Mouse (Mus musculus) MEL (cell line): ENCODE measurements at regions not wholly inside any gene's neighbourhood (a gene's known extent, or its start where the extent isn't known, plus 50 kb on each side); places are given as distances from the start of the nearest gene placed in this dataset.

ENCODE experiments used
- DNase-seq: peaks from one replicate; pipeline ENCODE4 v3.0.0; 2011; ENCODE audit warnings: low read depth, low spot score
- H3K27ac ChIP-seq: 2 replicates; pipeline ENCODE4 v1.5.1; 2012; ENCODE audit warnings: low read depth, mild to moderate bottlenecking, control low read depth, low read length, moderate library complexity; ENCODE audit not compliant: control insufficient read depth
- H3K27me3 ChIP-seq, 2 experiments: fragments of 150-350 bp in 1 of 2; sonication (generic) in 1 of 2; 2 replicates each; pipeline ENCODE4 v1.6.1; 2012; ENCODE audit warnings: low read length in 2 of 2, mild to moderate bottlenecking in 2 of 2, improper control_type of control experiment in 1 of 2, moderate library complexity in 1 of 2; ENCODE audit not compliant: insufficient read depth in 2 of 2, control insufficient read depth in 1 of 2
- H3K36me3 ChIP-seq, 2 experiments: 2 replicates each; pipeline ENCODE4 v1.6.1; 2012 to 2014; ENCODE audit warnings: low read length in 2 of 2, improper control_type of control experiment in 1 of 2, inconsistent platforms in 1 of 2, mild to moderate bottlenecking in 1 of 2; ENCODE audit not compliant: insufficient read depth in 2 of 2, control insufficient read depth in 1 of 2
- H3K4me1 ChIP-seq, 2 experiments: fragments of 150-350 bp in 1 of 2; sonication (generic) in 1 of 2; 2 replicates each; pipeline ENCODE4 v1.6.1; 2012; ENCODE audit warnings: low read length in 2 of 2, improper control_type of control experiment in 1 of 2, mild to moderate bottlenecking in 1 of 2; ENCODE audit not compliant: insufficient read depth in 2 of 2, control insufficient read depth in 1 of 2
- H3K4me3 ChIP-seq, 2 experiments: fragments of 150-350 bp in 1 of 2; sonication (generic) in 1 of 2; 2 replicates each; pipeline ENCODE4 v1.5.1; 2012; ENCODE audit warnings: low read depth in 2 of 2, low read length in 2 of 2, mild to moderate bottlenecking in 2 of 2, moderate library complexity in 2 of 2, control low read depth in 1 of 2, improper control_type of control experiment in 1 of 2; ENCODE audit not compliant: control insufficient read depth in 1 of 2, insufficient read depth in 1 of 2
- H3K79me2 ChIP-seq: 2 replicates; pipeline ENCODE4 v1.6.1; 2012; ENCODE audit warnings: mild to moderate bottlenecking, low read length, moderate library complexity; ENCODE audit not compliant: control insufficient read depth, poor library complexity, insufficient read depth
- H3K9ac ChIP-seq: 2 replicates; pipeline ENCODE4 v1.6.1; 2012; ENCODE audit warnings: low read depth, mild to moderate bottlenecking, control low read depth, low read length, moderate library complexity; ENCODE audit not compliant: control insufficient read depth, poor library complexity, severe bottlenecking
- H3K9me3 ChIP-seq: fragments of 150-350 bp; sonication (generic); replicated peaks from 2 replicates; pipeline ENCODE4 v1.6.1; 2012; ENCODE audit warnings: mild to moderate bottlenecking, low read length, improper control_type of control experiment, moderate library complexity; ENCODE audit not compliant: insufficient read depth
- CHD2 ChIP-seq: IDR thresholded peaks from 2 replicates; pipeline ENCODE4 v1.6.1; 2011; ENCODE audit warnings: low read length, improper control_type of control experiment
- ELF1 ChIP-seq: IDR thresholded peaks from 2 replicates; pipeline ENCODE4 v1.6.1; 2014; ENCODE audit warnings: low read depth, mild to moderate bottlenecking, inconsistent platforms, low read length, improper control_type of control experiment, moderate library complexity
- GABPA ChIP-seq: IDR thresholded peaks from 2 replicates; pipeline ENCODE4 v1.6.1; 2012; ENCODE audit warnings: low read depth, mild to moderate bottlenecking, inconsistent platforms, low read length, improper control_type of control experiment, moderate library complexity
- GATA1 ChIP-seq: IDR thresholded peaks from 2 replicates; pipeline ENCODE4 v1.6.1; 2011; ENCODE audit warnings: low read depth, low read length, improper control_type of control experiment
- HCFC1 ChIP-seq: IDR thresholded peaks from 2 replicates; pipeline ENCODE4 v1.6.1; 2012; ENCODE audit warnings: low read depth, mild to moderate bottlenecking, inconsistent platforms, low read length, improper control_type of control experiment, moderate library complexity
- JUND ChIP-seq: IDR thresholded peaks from 2 replicates; pipeline ENCODE4 v1.6.1; 2011; ENCODE audit warnings: low read depth, mild to moderate bottlenecking, improper control_type of control experiment, low read length
- KAT2A ChIP-seq: conservative IDR thresholded peaks from 2 replicates; pipeline ENCODE4 v1.6.1; 2012; ENCODE audit warnings: low read depth, low read length, improper control_type of control experiment, inconsistent platforms
- MAX ChIP-seq: IDR thresholded peaks from 2 replicates; pipeline ENCODE4 v1.6.1; 2011; ENCODE audit warnings: low read length, improper control_type of control experiment
- MAZ ChIP-seq: IDR thresholded peaks from 2 replicates; pipeline ENCODE4 v1.6.1; 2012; ENCODE audit warnings: low read depth, mild to moderate bottlenecking, inconsistent platforms, low read length, improper control_type of control experiment
- MEF2A ChIP-seq: IDR thresholded peaks from 2 replicates; pipeline ENCODE4 v1.6.1; 2014; ENCODE audit warnings: low read depth, mild to moderate bottlenecking, inconsistent platforms, low read length, improper control_type of control experiment; ENCODE audit not compliant: poor library complexity, insufficient replicate concordance, severe bottlenecking; ENCODE audit errors: extremely low read depth
- MXI1 ChIP-seq: IDR thresholded peaks from 2 replicates; pipeline ENCODE4 v1.6.1; 2011; ENCODE audit warnings: mild to moderate bottlenecking, low read depth, low read length, improper control_type of control experiment
- NRF1 ChIP-seq: IDR thresholded peaks from 2 replicates; pipeline ENCODE4 v1.6.1; 2014; ENCODE audit warnings: low read depth, mild to moderate bottlenecking, inconsistent platforms, low read length, improper control_type of control experiment, moderate library complexity; ENCODE audit not compliant: poor library complexity, insufficient read depth, severe bottlenecking
- POLR2A ChIP-seq, 2 experiments: IDR thresholded peaks; 2 replicates each; pipeline ENCODE4 v1.6.1; 2011 to 2012; ENCODE audit warnings: low read length in 2 of 2, mild to moderate bottlenecking in 2 of 2, control low read depth in 1 of 2, improper control_type of control experiment in 1 of 2, low read depth in 1 of 2, moderate library complexity in 1 of 2; ENCODE audit not compliant: control insufficient read depth in 1 of 2, insufficient read depth in 1 of 2, poor library complexity in 1 of 2
- POLR2AphosphoS2 ChIP-seq: IDR thresholded peaks from 2 replicates; pipeline ENCODE4 v1.6.1; 2011; ENCODE audit warnings: low read length, improper control_type of control experiment
- POLR2AphosphoS5 ChIP-seq: IDR thresholded peaks from 2 replicates; pipeline ENCODE4 v1.6.1; 2012; ENCODE audit warnings: low read depth, borderline replicate concordance, mild to moderate bottlenecking, inconsistent platforms, low read length, moderate library complexity, mixed read lengths
- RCOR1 ChIP-seq: IDR thresholded peaks from 2 replicates; pipeline ENCODE4 v1.6.1; 2012; ENCODE audit warnings: low read depth, mild to moderate bottlenecking, inconsistent platforms, low read length, improper control_type of control experiment
- TAL1 ChIP-seq: IDR thresholded peaks from 2 replicates; pipeline ENCODE4 v1.6.1; 2012; ENCODE audit warnings: mild to moderate bottlenecking, inconsistent platforms, low read length, moderate library complexity, mixed read lengths

- Histone ChIP-seq H3K9ac (no peak overlapping the region), H3K9me3 (no peaks in the 10 kb centered on the region), H3K27ac (no peak overlapping the region), H3K79me2 (no peaks in the 10 kb centered on the region), H3K36me3 (no peaks in the 10 kb centered on the region), H3K4me1 (no peaks in the 10 kb centered on the region), H3K4me3 (no peak overlapping the region), H3K27me3 (no peaks in the 10 kb centered on the region)
- no peak for DNase-seq
- TF ChIP-seq MEF2A (no peak), NRF1 (no peak), MAZ (no peak), MAX (no peak), JUND (no peak), GABPA (no peak), HCFC1 (no peak), MXI1 (no peak), GATA1 (no peak), ELF1 (no peak), POLR2AphosphoS5 (no peak), POLR2A (IDR thresholded peaks at IDR 0.05; ENCODE audit: control insufficient read depth in 1 of 2, insufficient read depth in 1 of 2, low read depth in 1 of 2, low read length in 2 of 2, poor library complexity in 1 of 2) (no peak), CHD2 (no peak), KAT2A (no peak)
Measured at GRCm38 (mm10) chr6:143614431-143614987, 447.5 kb downstream of the Etnk1 start.

GRCm38 (mm10) chr6:143615361-143615760, 448.3 kb downstream of the Etnk1 start:
- Histone ChIP-seq H3K27ac (no peak overlapping the region), H3K27me3 (no peaks in the 10 kb centered on the region), H3K4me3 (no peak overlapping the region), H3K9ac (no peak overlapping the region), H3K9me3 (no peaks in the 10 kb centered on the region), H3K36me3 (no peaks in the 10 kb centered on the region), H3K79me2 (no peaks in the 10 kb centered on the region), H3K4me1 (no peaks in the 10 kb centered on the region)
- TF ChIP-seq CHD2 = no peak
- no peak for TF ChIP-seq MEF2A
- TF ChIP-seq ELF1 = no peak
- TF ChIP-seq POLR2AphosphoS2 = no peak
- no peak for TF ChIP-seq RCOR1
- no peak for TF ChIP-seq MXI1
- no peak for TF ChIP-seq TAL1
- no peak for DNase-seq
